Mouse (Mus musculus) ES-E14 (cell line): ENCODE results near the gene Pbx3.

Experiments used
- MAFK ChIP-seq: IDR thresholded peaks from 2 replicates; pipeline ENCODE4 v1.6.1; 2014; ENCODE audit warnings: mild to moderate bottlenecking, low read depth, low read length, inconsistent platforms; ENCODE audit not compliant: insufficient read depth
- ZC3H11A ChIP-seq: IDR thresholded peaks from 2 replicates; pipeline ENCODE4 v1.6.1; 2012; ENCODE audit warnings: low read depth, mild to moderate bottlenecking, inconsistent platforms, low read length, borderline replicate concordance

- TF ChIP-seq MAFK (no peak), ZC3H11A (no peak)
Observed at GRCm38 (mm10) chr2:34420256-34420655, 47.3 kb upstream of the Pbx3 start.
